Mouse (Mus musculus) E14TG2a.4 (cell line): Measurements from ENCODE around the gene Kbtbd2.

Experiments used
- H3K27me3 ChIP-seq: 2 replicates; pipeline ENCODE4 v1.6.1; 2014; ENCODE audit warnings: low read length, control low read depth; ENCODE audit not compliant: insufficient read depth
- H3K36me3 ChIP-seq: 2 replicates; pipeline ENCODE4 v1.6.1; 2014; ENCODE audit warnings: low read length, control low read depth; ENCODE audit not compliant: insufficient read depth
- H3K4me1 ChIP-seq: replicated peaks from 2 replicates; pipeline ENCODE4 v1.6.1; 2014; ENCODE audit warnings: low read depth, low read length, control low read depth
- H3K4me3 ChIP-seq: replicated peaks from 2 replicates; pipeline ENCODE4 v1.5.1; 2014; ENCODE audit warnings: mild to moderate bottlenecking, low read length
- H3K9me3 ChIP-seq: 2 replicates; pipeline ENCODE4 v1.6.1; 2014; ENCODE audit warnings: low read length, control low read depth
- CTCF ChIP-seq: conservative IDR thresholded peaks from 2 replicates; pipeline ENCODE4 v1.5.1; 2014; ENCODE audit warnings: low read length
- NANOG ChIP-seq: IDR thresholded peaks from 2 replicates; pipeline ENCODE4 v1.6.1; 2014; ENCODE audit warnings: borderline replicate concordance, low read length, mixed read lengths
- POU5F1 ChIP-seq: IDR thresholded peaks from 2 replicates; pipeline ENCODE4 v1.6.1; 2014; ENCODE audit warnings: low read length, borderline replicate concordance

Kbtbd2 gene

GRCm38 (mm10) chr6:56832407-56832796 lies 34.8 kb upstream of the Kbtbd2 start:
- Histone ChIP-seq H3K4me3 (peak overlapping the region; percentile 89), H3K9me3 (peaks cover 3% of the 10 kb centered on the region; the same call in 1 of the 2 replicates)
- TF ChIP-seq POU5F1 (no peak), NANOG (no peak), CTCF (no peak)

GRCm38 (mm10) chr6:56831697-56832406 lies 34.2 kb upstream of the Kbtbd2 start, which contains the start of gene Fkbp9:
Gene Fkbp9, plus strand, starts transcription at chr6:56832059.
- TF ChIP-seq CTCF = no peak
- TF ChIP-seq NANOG = no peak
- no peak for TF ChIP-seq POU5F1
- Histone ChIP-seq H3K9me3 (peaks cover 3% of the 10 kb centered on the region; the same call in 1 of the 2 replicates), H3K36me3 (peaks cover 27% of the 10 kb centered on the region), H3K4me3 (peak within 1 kb of the TSS; percentile 89), H3K4me1 (peaks cover 36% of the 10 kb centered on the region), H3K27me3 (0 out of 2 replicates have a peak, but pooled peaks cover 9% of the 10 kb centered on the region)

More at GRCm38 (mm10) chr6:56832407-56832796, 34.8 kb upstream of the Kbtbd2 start:
- H3K27me3 ChIP-seq = 0 out of 2 replicates have a peak, but pooled peaks cover 9% of the 10 kb centered on the region
- peaks cover 36% of the 10 kb centered on the region for H3K4me1 ChIP-seq
- peaks cover 27% of the 10 kb centered on the region for H3K36me3 ChIP-seq

GRCm38 (mm10) chr6:56825657-56826056 lies 28.0 kb upstream of the Kbtbd2 start:
- Histone ChIP-seq H3K4me1 (0 out of 2 replicates have a peak, but pooled peaks cover 2% of the 10 kb centered on the region), H3K4me3 (no peak overlapping the region), H3K27me3 (0 out of 2 replicates have a peak, but pooled peaks cover 6% of the 10 kb centered on the region), H3K36me3 (no peaks in the 10 kb centered on the region), H3K9me3 (peaks cover 3% of the 10 kb centered on the region; the same call in 1 of the 2 replicates)
- TF ChIP-seq NANOG = no peak
- TF ChIP-seq POU5F1 = no peak
- no peak for TF ChIP-seq CTCF

GRCm38 (mm10) chr6:56819124-56819487 lies 21.5 kb upstream of the Kbtbd2 start:
- no peaks in the 10 kb centered on the region for H3K36me3 ChIP-seq
- H3K27me3 ChIP-seq = peaks cover 5% of the 10 kb centered on the region
- H3K4me3 ChIP-seq = no peak overlapping the region
- no peaks in the 10 kb centered on the region for H3K9me3 ChIP-seq
- TF ChIP-seq NANOG = no peak
- no peak for TF ChIP-seq CTCF
- no peak for TF ChIP-seq POU5F1
- no peaks in the 10 kb centered on the region for H3K4me1 ChIP-seq

GRCm38 (mm10) chr6:56818436-56819123 lies 21.0 kb upstream of the Kbtbd2 start:
- Histone ChIP-seq H3K27me3 (peaks cover 5% of the 10 kb centered on the region), H3K36me3 (no peaks in the 10 kb centered on the region), H3K4me3 (no peak overlapping the region), H3K4me1 (no peaks in the 10 kb centered on the region), H3K9me3 (no peaks in the 10 kb centered on the region)
- TF ChIP-seq POU5F1 (no peak), CTCF (no peak), NANOG (no peak)

- no peaks in the 10 kb centered on the region for H3K4me1 ChIP-seq
- no peak for TF ChIP-seq NANOG
- TF ChIP-seq CTCF = no peak
- TF ChIP-seq POU5F1 = no peak
- peaks cover 25% of the 10 kb centered on the region for H3K27me3 ChIP-seq
- H3K36me3 ChIP-seq = no peaks in the 10 kb centered on the region
- H3K9me3 ChIP-seq = 0 out of 2 replicates have a peak, but pooled peaks cover 5% of the 10 kb centered on the region
- no peak overlapping the region for H3K4me3 ChIP-seq
These were observed 15.7 kb upstream of the Kbtbd2 start for GRCm38 (mm10) chr6:56813332-56813731.

- peaks cover 36% of the 10 kb centered on the region for H3K27me3 ChIP-seq
- H3K4me3 ChIP-seq = no peak overlapping the region
- TF ChIP-seq POU5F1 (no peak), CTCF (peak; percentile 47)
- no peaks in the 10 kb centered on the region for H3K36me3 ChIP-seq
- no peaks in the 10 kb centered on the region for H3K4me1 ChIP-seq
- 0 out of 2 replicates have a peak, but pooled peaks cover 5% of the 10 kb centered on the region for H3K9me3 ChIP-seq
These were observed 11.0 kb upstream of the Kbtbd2 start for GRCm38 (mm10) chr6:56808656-56809055.

- Histone ChIP-seq H3K4me3 (no peak overlapping the region), H3K9me3 (no peaks in the 10 kb centered on the region), H3K4me1 (no peaks in the 10 kb centered on the region), H3K27me3 (peaks cover 21% of the 10 kb centered on the region), H3K36me3 (no peaks in the 10 kb centered on the region)
- TF ChIP-seq CTCF (no peak), NANOG (no peak), POU5F1 (no peak)
These were observed 8.6 kb upstream of the Kbtbd2 start for GRCm38 (mm10) chr6:56806195-56806594.

- H3K4me1 ChIP-seq = no peaks in the 10 kb centered on the region
- TF ChIP-seq POU5F1 (no peak), NANOG (no peak), CTCF (no peak)
- H3K27me3 ChIP-seq = peaks cover 22% of the 10 kb centered on the region
- no peak overlapping the region for H3K4me3 ChIP-seq
- no peaks in the 10 kb centered on the region for H3K9me3 ChIP-seq
- H3K36me3 ChIP-seq = no peaks in the 10 kb centered on the region
These were observed 7.4 kb upstream of the Kbtbd2 start for GRCm38 (mm10) chr6:56805026-56805425.
